Mouse (Mus musculus) liver, adult (tissue): Measurements from ENCODE around the gene Trim63.

Experiments
- GATA4 ChIP-seq: IDR thresholded peaks from 2 replicates; pipeline ENCODE4 v1.6.1; 2014; ENCODE audit warnings: mild to moderate bottlenecking, low read length; ENCODE audit not compliant: insufficient replicate concordance

Trim63 gene

GRCm38 (mm10) chr4:134293061-134293691 is 21.7 kb upstream of the Trim63 start:
- no peak for TF ChIP-seq GATA4

GRCm38 (mm10) chr4:134293692-134294163 is 21.2 kb upstream of the Trim63 start:
- TF ChIP-seq GATA4: no peak

- TF ChIP-seq GATA4: no peak
Observed at GRCm38 (mm10) chr4:134296523-134296922, 18.4 kb upstream of the Trim63 start.

GRCm38 (mm10) chr4:134297369-134297768 is 17.6 kb upstream of the Trim63 start:
- TF ChIP-seq GATA4: no peak

- TF ChIP-seq GATA4: no peak
Observed at GRCm38 (mm10) chr4:134298626-134299497, 16.1 kb upstream of the Trim63 start.

- no peak for TF ChIP-seq GATA4
Observed at GRCm38 (mm10) chr4:134299498-134299810, 15.5 kb upstream of the Trim63 start.

- no peak for TF ChIP-seq GATA4
Observed at GRCm38 (mm10) chr4:134300316-134300715, 14.6 kb upstream of the Trim63 start.

- TF ChIP-seq GATA4: no peak
Observed at GRCm38 (mm10) chr4:134302084-134302483, 12.8 kb upstream of the Trim63 start.

- TF ChIP-seq GATA4: no peak
Observed at GRCm38 (mm10) chr4:134306963-134307362, 8.0 kb upstream of the Trim63 start.

GRCm38 (mm10) chr4:134307367-134308072 is 7.4 kb upstream of the Trim63 start:
- no peak for TF ChIP-seq GATA4

GRCm38 (mm10) chr4:134310106-134310505 is 4.8 kb upstream of the Trim63 start:
- no peak for TF ChIP-seq GATA4

- no peak for TF ChIP-seq GATA4
Observed at GRCm38 (mm10) chr4:134310656-134311055, 4.3 kb upstream of the Trim63 start.

- no peak for TF ChIP-seq GATA4
Observed at GRCm38 (mm10) chr4:134311784-134312183, 3.1 kb upstream of the Trim63 start.

- no peak for TF ChIP-seq GATA4
Observed at GRCm38 (mm10) chr4:134312341-134312740, 2.6 kb upstream of the Trim63 start.

- no peak for TF ChIP-seq GATA4
Observed at GRCm38 (mm10) chr4:134312901-134313300, 2.0 kb upstream of the Trim63 start.

- TF ChIP-seq GATA4: no peak
Observed at GRCm38 (mm10) chr4:134314081-134314655, 752 bp upstream of the Trim63 start.

GRCm38 (mm10) chr4:134315470-134315869 is 550 bp downstream of the Trim63 start:
- no peak for TF ChIP-seq GATA4
